Mouse (Mus musculus) MEL (cell line): ENCODE measurements at regions not wholly inside any gene's neighbourhood (a gene's known extent, or its start where the extent isn't known, plus 50 kb on each side); places are given as distances from the start of the nearest gene placed in this dataset.

Experiments used
- DNase-seq: peaks from one replicate; pipeline ENCODE4 v3.0.0; 2011; ENCODE audit warnings: low read depth, low spot score
- H3K27ac ChIP-seq: 2 replicates; pipeline ENCODE4 v1.5.1; 2012; ENCODE audit warnings: low read depth, mild to moderate bottlenecking, control low read depth, low read length, moderate library complexity; ENCODE audit not compliant: control insufficient read depth
- H3K27me3 ChIP-seq, 2 experiments: fragments of 150-350 bp in 1 of 2; sonication (generic) in 1 of 2; 2 replicates each; pipeline ENCODE4 v1.6.1; 2012; ENCODE audit warnings: low read length in 2 of 2, mild to moderate bottlenecking in 2 of 2, improper control_type of control experiment in 1 of 2, moderate library complexity in 1 of 2; ENCODE audit not compliant: insufficient read depth in 2 of 2, control insufficient read depth in 1 of 2
- H3K36me3 ChIP-seq, 2 experiments: 2 replicates each; pipeline ENCODE4 v1.6.1; 2012 to 2014; ENCODE audit warnings: low read length in 2 of 2, improper control_type of control experiment in 1 of 2, inconsistent platforms in 1 of 2, mild to moderate bottlenecking in 1 of 2; ENCODE audit not compliant: insufficient read depth in 2 of 2, control insufficient read depth in 1 of 2
- H3K4me1 ChIP-seq, 2 experiments: fragments of 150-350 bp in 1 of 2; sonication (generic) in 1 of 2; 2 replicates each; pipeline ENCODE4 v1.6.1; 2012; ENCODE audit warnings: low read length in 2 of 2, improper control_type of control experiment in 1 of 2, mild to moderate bottlenecking in 1 of 2; ENCODE audit not compliant: insufficient read depth in 2 of 2, control insufficient read depth in 1 of 2
- H3K4me3 ChIP-seq, 2 experiments: fragments of 150-350 bp in 1 of 2; sonication (generic) in 1 of 2; 2 replicates each; pipeline ENCODE4 v1.5.1; 2012; ENCODE audit warnings: low read depth in 2 of 2, low read length in 2 of 2, mild to moderate bottlenecking in 2 of 2, moderate library complexity in 2 of 2, control low read depth in 1 of 2, improper control_type of control experiment in 1 of 2; ENCODE audit not compliant: control insufficient read depth in 1 of 2, insufficient read depth in 1 of 2
- H3K79me2 ChIP-seq: 2 replicates; pipeline ENCODE4 v1.6.1; 2012; ENCODE audit warnings: mild to moderate bottlenecking, low read length, moderate library complexity; ENCODE audit not compliant: control insufficient read depth, poor library complexity, insufficient read depth
- H3K9ac ChIP-seq: 2 replicates; pipeline ENCODE4 v1.6.1; 2012; ENCODE audit warnings: low read depth, mild to moderate bottlenecking, control low read depth, low read length, moderate library complexity; ENCODE audit not compliant: control insufficient read depth, poor library complexity, severe bottlenecking
- H3K9me3 ChIP-seq: fragments of 150-350 bp; sonication (generic); replicated peaks from 2 replicates; pipeline ENCODE4 v1.6.1; 2012; ENCODE audit warnings: mild to moderate bottlenecking, low read length, improper control_type of control experiment, moderate library complexity; ENCODE audit not compliant: insufficient read depth
- BHLHE40 ChIP-seq: IDR thresholded peaks from 2 replicates; pipeline ENCODE4 v1.6.1; 2012; ENCODE audit warnings: low read depth, mild to moderate bottlenecking, inconsistent platforms, low read length, improper control_type of control experiment, borderline replicate concordance
- CHD1 ChIP-seq: IDR thresholded peaks from 2 replicates; pipeline ENCODE4 v1.6.1; 2012; ENCODE audit warnings: low read depth, mild to moderate bottlenecking, inconsistent platforms, low read length, improper control_type of control experiment
- CHD2 ChIP-seq: IDR thresholded peaks from 2 replicates; pipeline ENCODE4 v1.6.1; 2011; ENCODE audit warnings: low read length, improper control_type of control experiment
- CTCF ChIP-seq, 3 experiments: IDR thresholded peaks in 2 of 3; conservative IDR thresholded peaks in 1 of 3; 2 replicates each; pipeline ENCODE4 v1.5.1; 2011 to 2012; ENCODE audit warnings: low read length in 3 of 3, low read depth in 2 of 3, mild to moderate bottlenecking in 2 of 3, improper control_type of control experiment in 1 of 3, inconsistent platforms in 1 of 3, mixed read lengths in 1 of 3, moderate library complexity in 1 of 3; ENCODE audit not compliant: control insufficient read depth in 1 of 3, insufficient read depth in 1 of 3, poor library complexity in 1 of 3, severe bottlenecking in 1 of 3
- E2F4 ChIP-seq: IDR thresholded peaks from 2 replicates; pipeline ENCODE4 v1.6.1; 2011; ENCODE audit warnings: low read depth, low read length, improper control_type of control experiment, borderline replicate concordance
- ELF1 ChIP-seq: IDR thresholded peaks from 2 replicates; pipeline ENCODE4 v1.6.1; 2014; ENCODE audit warnings: low read depth, mild to moderate bottlenecking, inconsistent platforms, low read length, improper control_type of control experiment, moderate library complexity
- EP300 ChIP-seq, 2 experiments: IDR thresholded peaks; 2 replicates each; pipeline ENCODE4 v1.6.1; 2011; ENCODE audit warnings: improper control_type of control experiment in 2 of 2, low read length in 2 of 2, low read depth in 1 of 2, mild to moderate bottlenecking in 1 of 2
- ETS1 ChIP-seq: IDR thresholded peaks from 2 replicates; pipeline ENCODE4 v1.6.1; 2012; ENCODE audit warnings: low read depth, mild to moderate bottlenecking, inconsistent platforms, low read length, improper control_type of control experiment, moderate library complexity
- GABPA ChIP-seq: IDR thresholded peaks from 2 replicates; pipeline ENCODE4 v1.6.1; 2012; ENCODE audit warnings: low read depth, mild to moderate bottlenecking, inconsistent platforms, low read length, improper control_type of control experiment, moderate library complexity
- GATA1 ChIP-seq: IDR thresholded peaks from 2 replicates; pipeline ENCODE4 v1.6.1; 2011; ENCODE audit warnings: low read depth, low read length, improper control_type of control experiment
- HCFC1 ChIP-seq: IDR thresholded peaks from 2 replicates; pipeline ENCODE4 v1.6.1; 2012; ENCODE audit warnings: low read depth, mild to moderate bottlenecking, inconsistent platforms, low read length, improper control_type of control experiment, moderate library complexity
- JUND ChIP-seq: IDR thresholded peaks from 2 replicates; pipeline ENCODE4 v1.6.1; 2011; ENCODE audit warnings: low read depth, mild to moderate bottlenecking, improper control_type of control experiment, low read length
- KAT2A ChIP-seq: conservative IDR thresholded peaks from 2 replicates; pipeline ENCODE4 v1.6.1; 2012; ENCODE audit warnings: low read depth, low read length, improper control_type of control experiment, inconsistent platforms
- MAFK ChIP-seq: IDR thresholded peaks from 2 replicates; pipeline ENCODE4 v1.6.1; 2011; ENCODE audit warnings: low read depth, mild to moderate bottlenecking, low read length, improper control_type of control experiment, borderline replicate concordance
- MAX ChIP-seq: IDR thresholded peaks from 2 replicates; pipeline ENCODE4 v1.6.1; 2011; ENCODE audit warnings: low read length, improper control_type of control experiment
- MAZ ChIP-seq: IDR thresholded peaks from 2 replicates; pipeline ENCODE4 v1.6.1; 2012; ENCODE audit warnings: low read depth, mild to moderate bottlenecking, inconsistent platforms, low read length, improper control_type of control experiment
- MEF2A ChIP-seq: IDR thresholded peaks from 2 replicates; pipeline ENCODE4 v1.6.1; 2014; ENCODE audit warnings: low read depth, mild to moderate bottlenecking, inconsistent platforms, low read length, improper control_type of control experiment; ENCODE audit not compliant: poor library complexity, insufficient replicate concordance, severe bottlenecking; ENCODE audit errors: extremely low read depth
- MYB ChIP-seq: IDR thresholded peaks from 2 replicates; pipeline ENCODE4 v1.6.1; 2011; ENCODE audit warnings: mild to moderate bottlenecking, low read depth, low read length, improper control_type of control experiment
- MYC ChIP-seq: IDR thresholded peaks from 2 replicates; pipeline ENCODE4 v1.6.1; 2011; ENCODE audit warnings: low read depth, mild to moderate bottlenecking, low read length, improper control_type of control experiment, moderate library complexity
- NELFE ChIP-seq: IDR thresholded peaks from 2 replicates; pipeline ENCODE4 v1.6.1; 2011; ENCODE audit warnings: low read depth, low read length, improper control_type of control experiment
- NRF1 ChIP-seq: IDR thresholded peaks from 2 replicates; pipeline ENCODE4 v1.6.1; 2014; ENCODE audit warnings: low read depth, mild to moderate bottlenecking, inconsistent platforms, low read length, improper control_type of control experiment, moderate library complexity; ENCODE audit not compliant: poor library complexity, insufficient read depth, severe bottlenecking
- POLR2A ChIP-seq, 2 experiments: IDR thresholded peaks; 2 replicates each; pipeline ENCODE4 v1.6.1; 2011 to 2012; ENCODE audit warnings: low read length in 2 of 2, mild to moderate bottlenecking in 2 of 2, control low read depth in 1 of 2, improper control_type of control experiment in 1 of 2, low read depth in 1 of 2, moderate library complexity in 1 of 2; ENCODE audit not compliant: control insufficient read depth in 1 of 2, insufficient read depth in 1 of 2, poor library complexity in 1 of 2
- POLR2AphosphoS2 ChIP-seq: IDR thresholded peaks from 2 replicates; pipeline ENCODE4 v1.6.1; 2011; ENCODE audit warnings: low read length, improper control_type of control experiment
- POLR2AphosphoS5 ChIP-seq: IDR thresholded peaks from 2 replicates; pipeline ENCODE4 v1.6.1; 2012; ENCODE audit warnings: low read depth, borderline replicate concordance, mild to moderate bottlenecking, inconsistent platforms, low read length, moderate library complexity, mixed read lengths
- RAD21 ChIP-seq: IDR thresholded peaks from 2 replicates; pipeline ENCODE4 v1.6.1; 2011; ENCODE audit warnings: mild to moderate bottlenecking, low read depth, low read length, improper control_type of control experiment
- RCOR1 ChIP-seq: IDR thresholded peaks from 2 replicates; pipeline ENCODE4 v1.6.1; 2012; ENCODE audit warnings: low read depth, mild to moderate bottlenecking, inconsistent platforms, low read length, improper control_type of control experiment
- SIN3A ChIP-seq: IDR thresholded peaks from 2 replicates; pipeline ENCODE4 v1.6.1; 2012; ENCODE audit warnings: low read length, improper control_type of control experiment, inconsistent platforms
- SMC3 ChIP-seq: IDR thresholded peaks from 2 replicates; pipeline ENCODE4 v1.6.1; 2011; ENCODE audit warnings: low read depth, low read length, improper control_type of control experiment
- TAL1 ChIP-seq: IDR thresholded peaks from 2 replicates; pipeline ENCODE4 v1.6.1; 2012; ENCODE audit warnings: mild to moderate bottlenecking, inconsistent platforms, low read length, moderate library complexity, mixed read lengths
- TBP ChIP-seq: IDR thresholded peaks from 2 replicates; pipeline ENCODE4 v1.8.0; 2011; ENCODE audit warnings: low read depth, low read length, improper control_type of control experiment
- TCF12 ChIP-seq: IDR thresholded peaks from 2 replicates; pipeline ENCODE4 v1.6.1; 2014; ENCODE audit warnings: low read depth, mild to moderate bottlenecking, inconsistent platforms, low read length, improper control_type of control experiment, moderate library complexity
- UBTF ChIP-seq: IDR thresholded peaks from 2 replicates; pipeline ENCODE4 v1.6.1; 2012; ENCODE audit warnings: low read depth, mild to moderate bottlenecking, inconsistent platforms, low read length, improper control_type of control experiment, moderate library complexity, borderline replicate concordance; ENCODE audit not compliant: insufficient read depth
- USF1 ChIP-seq: IDR thresholded peaks from 2 replicates; pipeline ENCODE4 v1.6.1; 2014; ENCODE audit warnings: low read depth, mild to moderate bottlenecking, inconsistent platforms, low read length, improper control_type of control experiment, moderate library complexity
- USF2 ChIP-seq, 2 experiments: IDR thresholded peaks; 2 replicates each; pipeline ENCODE4 v1.6.1; 2011 to 2012; ENCODE audit warnings: improper control_type of control experiment in 2 of 2, low read length in 2 of 2, borderline replicate concordance in 1 of 2, inconsistent platforms in 1 of 2, low read depth in 1 of 2, mild to moderate bottlenecking in 1 of 2; ENCODE audit not compliant: insufficient read depth in 1 of 2
- ZC3H11A ChIP-seq: IDR thresholded peaks from 2 replicates; pipeline ENCODE4 v1.6.1; 2012; ENCODE audit warnings: low read depth, mild to moderate bottlenecking, inconsistent platforms, low read length, improper control_type of control experiment
- ZKSCAN1 ChIP-seq: IDR thresholded peaks from 2 replicates; pipeline ENCODE4 v1.6.1; 2012; ENCODE audit warnings: low read depth, mild to moderate bottlenecking, inconsistent platforms, low read length, improper control_type of control experiment, moderate library complexity
- ZMIZ1 ChIP-seq: IDR thresholded peaks from 2 replicates; pipeline ENCODE4 v1.6.1; 2012; ENCODE audit warnings: low read depth, mild to moderate bottlenecking, inconsistent platforms, low read length, improper control_type of control experiment, moderate library complexity
- ZNF384 ChIP-seq: IDR thresholded peaks from 2 replicates; pipeline ENCODE4 v1.6.1; 2012; ENCODE audit warnings: low read depth, mild to moderate bottlenecking, inconsistent platforms, low read length, improper control_type of control experiment

- no peaks in the 10 kb centered on the region for H3K27me3 ChIP-seq
- H3K9me3 ChIP-seq, result no peaks in the 10 kb centered on the region
- DNase-seq, result peak; percentile 41
- TF ChIP-seq ZMIZ1 (no peak), POLR2AphosphoS5 (no peak), GABPA (no peak), CTCF (IDR thresholded peaks at IDR 0.05 in 2 of 3, conservative IDR thresholded peaks at IDR 0.05 in 1 of 3; ENCODE audit: control insufficient read depth in 1 of 3, insufficient read depth in 1 of 3, low read depth in 2 of 3, low read length in 3 of 3, poor library complexity in 1 of 3, severe bottlenecking in 1 of 3) (no peak), ZKSCAN1 (no peak), MAZ (no peak), ELF1 (0 out of 2 replicates have a peak, but pooled peaks have one; percentile 24), ZC3H11A (no peak), MAX (no peak), NELFE (no peak), ZNF384 (no peak), MEF2A (no peak), SIN3A (peak; percentile 20; the same call in 1 of the 2 replicates), POLR2AphosphoS2 (no peak), MYB (no peak), POLR2A (IDR thresholded peaks at IDR 0.05; ENCODE audit: control insufficient read depth in 1 of 2, insufficient read depth in 1 of 2, low read depth in 1 of 2, low read length in 2 of 2, poor library complexity in 1 of 2) (no peak), BHLHE40 (0 out of 2 replicates have a peak, but pooled peaks have one; percentile 15), TAL1 (no peak), GATA1 (peak; percentile 61), MYC (no peak), HCFC1 (no peak), NRF1 (no peak), SMC3 (no peak), KAT2A (no peak), CHD1 (no peak), USF2 (IDR thresholded peaks at IDR 0.05; ENCODE audit: borderline replicate concordance in 1 of 2, insufficient read depth in 1 of 2, low read depth in 1 of 2, low read length in 2 of 2) (no peak), UBTF (no peak), ETS1 (peak; percentile 54; the same call in 1 of the 2 replicates), RCOR1 (peak; percentile 84), TBP (no peak), TCF12 (peak; percentile 88), EP300 (IDR thresholded peaks at IDR 0.05; ENCODE audit: low read depth in 1 of 2, low read length in 2 of 2) (peak; percentile 76 to 79), USF1 (no peak), MAFK (peak; percentile 40; the same call in 1 of the 2 replicates), JUND (no peak), RAD21 (no peak), CHD2 (no peak), E2F4 (no peak)
Measured at GRCm38 (mm10) chr14:114128491-114128890, 814.1 kb downstream of the Tpm3-rs7 start.

More at GRCm38 (mm10) chr14:114128491-114128890, 814.1 kb downstream of the Tpm3-rs7 start:
- H3K27ac ChIP-seq, result no peak overlapping the region
- H3K4me1 ChIP-seq, result 0 out of 4 replicates have a peak, but pooled peaks cover 0 to 3% of the 10 kb centered on the region in 2 experiments
- H3K79me2 ChIP-seq, result no peaks in the 10 kb centered on the region
- no peak overlapping the region for H3K4me3 ChIP-seq
- H3K36me3 ChIP-seq, result peaks cover 0 to 4% of the 10 kb centered on the region in 2 experiments; a peak in 1 of 4 replicates
- no peak overlapping the region for H3K9ac ChIP-seq
